Mouse (Mus musculus): ENCODE results near the gene Abcf2. TPM values are rescaled to one million over a fixed set of nuclear protein-coding genes. Genes with fewer than 3 reads are reported as not detected.

Gene Abcf2
- total RNA-seq, 2 experiments from 2014 or later, result 54.7 to 59.8 TPM

DNA sequence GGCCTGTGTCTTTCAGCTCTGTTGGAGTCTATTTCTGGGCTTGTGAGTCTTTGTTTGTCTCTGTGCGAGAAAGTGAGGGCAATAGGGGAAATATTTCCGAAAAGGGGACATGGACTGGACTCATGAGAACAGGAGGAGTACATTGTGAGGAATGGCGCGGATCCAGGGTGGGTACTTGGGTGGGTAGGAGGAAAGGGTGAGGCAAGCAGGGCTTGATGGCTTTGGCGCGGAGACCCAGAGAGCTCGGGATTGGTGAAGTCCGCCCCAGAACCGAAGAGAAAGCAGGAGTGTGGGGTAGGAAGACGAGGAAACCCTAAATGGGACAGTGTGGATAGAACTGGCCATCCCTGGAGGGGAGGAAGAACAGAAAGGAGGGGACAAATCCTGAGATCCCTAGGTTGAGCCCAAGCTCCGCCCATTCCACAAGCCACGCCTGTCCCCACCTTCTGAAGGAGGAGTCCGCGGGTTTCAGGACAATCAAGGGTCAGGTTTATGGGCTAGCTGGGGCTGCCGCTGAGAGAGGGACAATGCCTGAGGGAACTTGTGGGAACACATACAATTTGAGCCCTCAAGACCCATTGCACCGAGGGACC, 25.6 kb upstream of the Abcf2 start:
- DNase-seq (ENCODE audit: low spot score in 2 of 2), result peak; percentile 57 to 66

GRCm38 (mm10) chr5:24601911-24602750, 24.9 kb upstream of the Abcf2 start:
- DNase-seq (ENCODE audit: low spot score in 2 of 2), result peak; percentile 50 to 57

GRCm38 (mm10) chr5:24601071-24601835, 24.0 kb upstream of the Abcf2 start:
- DNase-seq (ENCODE audit: low spot score in 2 of 2), result no peak

DNA sequence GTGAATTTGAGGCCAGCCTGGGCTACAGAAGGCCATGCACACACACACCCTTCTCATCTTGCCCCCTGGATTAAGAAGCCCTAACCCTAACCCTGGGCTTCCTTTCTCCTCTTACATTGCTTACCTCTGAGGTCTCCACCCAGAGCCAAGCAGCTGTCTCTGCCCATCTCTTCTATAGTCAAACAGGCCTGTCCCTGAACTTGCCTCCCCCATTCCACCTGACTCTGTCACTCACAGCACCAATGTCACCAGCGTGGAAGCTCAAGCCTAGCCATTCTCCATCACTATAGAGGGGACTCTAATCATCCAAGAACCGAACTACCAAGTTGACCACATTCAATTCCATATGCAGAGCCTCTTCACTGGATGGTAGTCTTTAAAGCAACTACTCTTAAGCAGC, 23.0 kb upstream of the Abcf2 start:
- no peak for DNase-seq (ENCODE audit: low spot score in 2 of 2)

GRCm38 (mm10) chr5:24599137-24599536, 21.9 kb upstream of the Abcf2 start:
- DNase-seq (ENCODE audit: low spot score in 2 of 2), result no peak

DNA sequence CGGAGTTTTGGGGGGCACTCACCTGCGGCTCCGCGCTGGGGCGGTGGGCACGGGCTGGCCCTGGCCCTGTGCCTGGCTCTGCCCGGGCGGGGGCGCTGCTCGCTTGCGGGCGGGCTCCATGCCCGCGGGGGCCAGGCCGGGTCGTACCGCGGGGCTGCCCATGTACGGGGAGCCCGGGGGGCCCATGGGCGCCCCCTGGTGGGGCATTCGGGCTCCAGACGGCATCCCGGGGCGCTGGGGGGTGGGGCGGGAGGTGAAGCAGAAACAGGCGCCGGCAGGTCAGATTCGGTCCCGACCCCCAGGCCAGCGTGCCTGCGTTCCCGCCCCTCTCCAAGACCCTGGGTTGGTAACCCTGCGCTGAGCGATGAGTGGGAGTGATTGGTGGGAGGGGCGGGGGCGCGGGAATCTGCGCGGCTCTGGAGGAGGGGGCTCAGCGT, 21.3 kb upstream of the Abcf2 start:
- peak in 1 of 2 experiments; percentile 49 for DNase-seq (ENCODE audit: low spot score in 2 of 2)

- no peak for DNase-seq (ENCODE audit: low spot score in 2 of 2)
These were observed 20.8 kb upstream of the Abcf2 start for GRCm38 (mm10) chr5:24597901-24598569.

DNA sequence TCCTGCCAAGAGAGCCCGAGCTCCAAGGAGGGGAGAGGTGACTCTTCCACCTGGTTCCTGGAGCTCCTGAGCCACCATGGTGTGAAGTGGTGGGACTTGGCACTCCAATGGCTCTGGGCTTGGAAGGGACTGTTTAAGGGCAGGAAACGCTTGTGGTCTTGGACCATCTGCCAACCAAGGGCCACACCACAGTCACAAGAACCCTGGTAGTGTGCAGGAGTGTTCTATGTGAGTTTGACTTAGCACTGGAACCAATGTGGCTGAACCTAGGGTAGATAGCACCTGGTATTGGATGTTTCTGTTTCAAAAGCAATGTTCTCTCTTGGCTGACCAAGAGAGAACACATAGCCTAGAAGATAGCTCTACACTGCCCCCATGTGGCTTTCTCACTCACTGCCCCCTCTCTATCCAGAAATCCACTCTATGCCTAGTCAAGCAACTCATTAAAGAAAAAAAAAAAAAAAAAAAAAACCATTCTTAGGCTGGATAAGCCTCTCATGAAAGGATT, 20.0 kb upstream of the Abcf2 start:
- peak in 1 of 2 experiments; percentile 51 for DNase-seq (ENCODE audit: low spot score in 2 of 2)

- no peak for DNase-seq (ENCODE audit: low spot score in 2 of 2)
These were observed 19.4 kb upstream of the Abcf2 start for GRCm38 (mm10) chr5:24596519-24597171.

DNA sequence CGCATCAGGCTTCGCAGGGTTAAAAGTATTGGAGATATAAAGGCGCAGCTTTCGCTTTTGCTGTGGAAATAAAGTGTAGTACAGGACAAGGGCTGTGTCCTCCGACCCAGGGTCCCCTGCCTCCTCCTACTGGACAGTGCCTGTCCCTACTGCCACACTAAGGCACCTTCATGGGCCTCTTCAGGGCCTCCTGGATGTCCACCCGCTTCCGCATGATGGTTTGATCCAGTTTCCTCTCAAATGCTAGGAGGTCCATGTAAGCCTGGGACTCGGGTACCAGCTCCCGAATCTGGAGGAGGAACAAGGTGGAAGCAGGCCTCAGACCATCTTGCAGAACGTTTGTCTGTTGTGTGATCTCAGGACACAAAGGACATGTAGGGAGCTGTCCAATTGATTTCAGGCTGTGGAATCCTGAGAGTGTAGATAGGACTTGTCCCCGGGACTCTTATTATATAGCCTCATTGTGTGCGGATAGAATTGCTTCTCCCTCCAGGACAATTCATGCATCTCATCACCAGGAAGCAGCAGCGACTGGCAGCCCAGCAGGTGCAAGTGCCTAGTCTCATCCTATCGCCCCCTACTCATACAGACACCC, 18.6 kb upstream of the Abcf2 start:
- no peak for DNase-seq (ENCODE audit: low spot score in 2 of 2)

DNA sequence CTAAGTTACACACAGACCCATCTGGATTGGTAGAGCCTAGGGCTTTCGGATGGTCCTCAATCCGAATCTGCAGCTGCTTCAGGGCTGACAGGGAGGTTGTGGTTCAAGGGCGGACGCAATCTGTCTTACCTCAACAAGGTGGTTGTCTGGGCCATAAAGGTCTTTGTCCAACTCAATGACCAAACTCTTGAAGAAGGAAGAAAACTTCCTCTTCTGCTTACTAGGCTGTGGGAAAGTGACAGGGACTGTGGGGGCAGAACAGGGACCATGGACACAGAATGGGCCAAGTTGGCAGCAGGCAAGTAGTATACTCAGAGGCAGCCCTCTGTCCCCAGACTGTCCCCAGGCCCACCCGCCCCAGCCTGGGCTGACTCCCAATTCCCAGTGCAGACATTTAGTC, 18.0 kb upstream of the Abcf2 start:
- no peak for DNase-seq (ENCODE audit: low spot score in 2 of 2)

- DNase-seq (ENCODE audit: low spot score in 2 of 2), result no peak
These were observed 17.1 kb upstream of the Abcf2 start for GRCm38 (mm10) chr5:24594346-24594745.

GRCm38 (mm10) chr5:24593928-24594327, 16.7 kb upstream of the Abcf2 start:
- DNase-seq (ENCODE audit: low spot score in 2 of 2), result no peak

DNA sequence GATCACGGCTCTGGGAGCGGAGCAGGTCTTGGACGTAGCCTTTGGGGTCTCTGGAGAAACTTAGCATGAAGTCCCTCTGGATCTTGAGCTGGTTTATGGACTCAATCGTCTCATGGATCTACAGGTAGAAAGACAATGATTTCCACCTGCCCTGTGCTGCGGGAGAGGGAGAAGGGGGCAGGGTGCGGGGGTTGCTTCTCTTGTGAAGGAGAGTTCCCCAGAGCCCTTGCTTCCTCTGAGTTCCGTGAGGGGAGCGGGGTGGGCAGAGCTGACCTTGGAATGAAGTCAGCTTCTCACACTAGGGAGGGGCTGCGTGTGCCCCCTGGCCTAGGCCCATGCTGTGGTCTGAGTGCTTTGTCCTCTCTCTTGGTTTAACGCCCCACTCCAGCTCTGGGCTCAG, 16.0 kb upstream of the Abcf2 start:
- no peak for DNase-seq (ENCODE audit: low spot score in 2 of 2)

DNA sequence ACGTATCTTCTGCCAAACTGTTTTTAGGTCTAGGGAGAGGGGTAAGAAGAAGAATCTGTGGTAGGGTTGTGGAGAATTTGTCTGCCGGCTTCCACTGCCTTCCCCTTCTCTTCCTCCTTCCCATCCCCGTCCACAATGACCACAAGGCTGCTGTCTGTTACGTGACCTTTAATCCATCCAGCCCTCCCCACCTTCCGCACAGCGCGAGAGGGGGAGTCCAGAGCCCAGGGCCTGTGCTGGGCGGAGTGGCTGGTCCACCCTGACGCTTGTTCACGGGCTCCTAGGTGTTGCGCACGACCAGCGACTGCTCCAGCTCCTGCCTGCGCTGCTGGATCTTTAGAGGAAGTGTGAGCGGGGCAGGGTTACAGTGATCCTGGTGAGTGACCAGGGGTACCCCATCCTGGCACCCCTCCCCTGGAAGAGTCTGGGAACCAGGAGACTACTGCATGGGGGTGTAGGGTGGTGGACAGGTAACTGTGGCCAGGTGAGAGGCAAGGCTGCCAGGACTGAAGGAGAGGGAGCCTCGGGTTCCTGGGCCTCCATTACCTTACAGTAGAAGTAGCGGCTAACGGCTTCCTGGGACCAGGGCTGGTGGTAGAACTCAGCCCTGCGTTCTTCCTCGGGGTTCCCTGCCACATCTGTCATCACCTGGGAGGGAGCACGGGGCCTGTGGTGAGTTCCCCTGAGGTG, 15.3 kb upstream of the Abcf2 start:
- DNase-seq (ENCODE audit: low spot score in 2 of 2), result no peak

GRCm38 (mm10) chr5:24591796-24592470, 14.7 kb upstream of the Abcf2 start:
- DNase-seq (ENCODE audit: low spot score in 2 of 2), result no peak

DNA sequence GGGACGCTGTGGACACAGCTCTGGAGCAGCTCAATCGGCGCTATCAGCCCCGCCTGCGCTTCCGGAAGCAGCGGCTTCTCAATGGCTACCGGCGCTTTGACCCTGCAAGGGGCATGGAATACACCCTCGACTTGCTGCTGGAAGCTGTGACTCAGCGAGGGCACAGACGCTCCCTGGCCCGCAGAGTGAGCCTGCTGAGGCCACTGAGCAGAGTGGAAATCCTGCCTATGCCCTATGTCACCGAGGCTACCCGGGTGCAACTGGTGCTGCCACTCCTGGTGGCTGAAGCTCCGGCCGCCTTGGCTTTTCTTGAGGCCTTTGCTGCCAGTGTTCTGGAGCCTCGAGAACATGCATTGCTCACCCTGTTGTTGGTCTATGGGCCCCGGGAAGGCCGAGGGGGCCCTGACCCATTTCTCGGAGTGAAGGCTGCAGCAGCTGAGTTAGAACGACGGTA, 14.0 kb upstream of the Abcf2 start:
- peak in 1 of 2 experiments; percentile 40 for DNase-seq (ENCODE audit: low spot score in 2 of 2)

GRCm38 (mm10) chr5:24589511-24590500, 12.5 kb upstream of the Abcf2 start:
- no peak for DNase-seq (ENCODE audit: low spot score in 2 of 2)
